Comparison of ENCODE assay signal across 8 mouse cellular contexts in the genomic region with DNA sequence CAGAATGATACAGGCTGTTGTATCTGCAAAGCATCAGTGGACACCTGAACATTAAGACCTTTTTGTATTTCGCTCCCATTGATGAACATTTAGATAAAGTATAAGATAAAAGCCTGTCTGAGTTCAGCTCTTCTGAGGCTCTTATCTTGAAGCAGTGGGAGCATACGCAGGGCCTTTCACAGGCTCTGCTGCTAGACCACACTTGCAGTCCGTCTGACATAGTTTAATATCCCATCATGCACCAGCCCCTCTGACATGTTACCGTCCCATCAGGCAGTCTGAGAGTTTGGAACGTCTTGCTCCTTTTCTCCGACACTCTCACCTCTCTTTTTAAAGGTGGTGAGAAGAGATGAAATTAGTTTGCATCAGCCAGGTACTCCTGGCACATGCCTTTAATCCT. TPM values are rescaled to one million over a fixed set of nuclear protein-coding genes. Genes with fewer than 3 reads are reported as not detected.
DNase-seq lines count a peak whose midpoint lies in the region; ATAC-seq lines count a peak whose summit lies in the region.
"Had no signal": no experiment of that assay in that cellular context is flagged by ENCODE, and none has a peak within 500 bp of the region (broad histone marks: within the 10 kb centered on the region; RNA-seq: fewer than 3 reads in every experiment).

No protein-coding gene starts in this region.

- peaks cover 16% of the 10 kb centered on the region for H3K4me1 ChIP-seq in kidney, embryonic 15.5 days
- peaks cover 14% of the 10 kb centered on the region for H3K4me1 ChIP-seq in embryonic facial prominence, embryonic 14.5 days (ENCODE audit: control insufficient read depth, insufficient read depth, low read length)
- peaks cover 32% of the 10 kb centered on the region for H3K4me1 ChIP-seq in hindbrain, embryonic 15.5 days (replicated peaks)
- H3K4me1 ChIP-seq in midbrain, embryonic 14.5 days (ENCODE audit: control insufficient read depth, insufficient read depth, low read length): peaks cover 24% of the 10 kb centered on the region

- H3K27ac ChIP-seq in kidney, embryonic 15.5 days: no peak overlapping the region
- H3K27ac ChIP-seq in embryonic facial prominence, embryonic 14.5 days (replicated peaks; ENCODE audit: low read depth, low read length): peak overlapping the region; percentile 18; the same call in 1 of the 2 replicates
- H3K27ac ChIP-seq in hindbrain, embryonic 15.5 days (replicated peaks): no peak overlapping the region
- H3K27ac ChIP-seq in midbrain, embryonic 14.5 days (replicated peaks; ENCODE audit: low read depth, low read length): no peak overlapping the region

- WGBS in kidney, embryonic 15.5 days: 75% methylated on average over 6 of the region's 6 CpGs
- 77% methylated on average over 6 of the region's 6 CpGs for WGBS in embryonic facial prominence, embryonic 14.5 days
- 82% methylated on average over 6 of the region's 6 CpGs for WGBS in hindbrain, embryonic 15.5 days
- WGBS in midbrain, embryonic 14.5 days: 88% methylated on average over 6 of the region's 6 CpGs

- H3K27me3 ChIP-seq in kidney, embryonic 15.5 days: no peaks in the 10 kb centered on the region
- no peaks in the 10 kb centered on the region for H3K27me3 ChIP-seq in embryonic facial prominence, embryonic 14.5 days (replicated peaks; ENCODE audit: control insufficient read depth, insufficient read depth, low read length)
- H3K27me3 ChIP-seq in hindbrain, embryonic 15.5 days: no peaks in the 10 kb centered on the region
- H3K27me3 ChIP-seq in midbrain, embryonic 14.5 days (ENCODE audit: control insufficient read depth, insufficient read depth, low read length): no peaks in the 10 kb centered on the region

- H3K36me3 ChIP-seq in kidney, embryonic 15.5 days: peaks cover 13% of the 10 kb centered on the region
- peaks cover 15% of the 10 kb centered on the region; the same call in 1 of the 2 replicates for H3K36me3 ChIP-seq in embryonic facial prominence, embryonic 14.5 days (ENCODE audit: control insufficient read depth, insufficient read depth, low read length)
- peaks cover 13% of the 10 kb centered on the region for H3K36me3 ChIP-seq in hindbrain, embryonic 15.5 days
- H3K36me3 ChIP-seq in midbrain, embryonic 14.5 days (ENCODE audit: control insufficient read depth, insufficient read depth, low read length): peaks cover 12% of the 10 kb centered on the region

- no peak overlapping the region for H3K9ac ChIP-seq in kidney, embryonic 15.5 days
- peak overlapping the region; percentile 99; the same call in 1 of the 2 replicates for H3K9ac ChIP-seq in embryonic facial prominence, embryonic 14.5 days (ENCODE audit: low read depth, low read length)
- H3K9ac ChIP-seq in hindbrain, embryonic 15.5 days: no peak overlapping the region
- peak overlapping the region; percentile 99; the same call in 1 of the 2 replicates for H3K9ac ChIP-seq in midbrain, embryonic 14.5 days (replicated peaks; ENCODE audit: low read length)

- DNase-seq in kidney, postnatal 14 days: no peak
- no peak for DNase-seq in embryonic facial prominence, embryonic 14.5 days (ENCODE audit: low spot score)
- DNase-seq in midbrain, embryonic 14.5 days: no peak
- DNase-seq in layer of hippocampus, adult 18-20 months (ENCODE audit: low spot score in 2 of 2): no peak
- DNase-seq in B cell, adult 2 months: no peak
- DNase-seq: thymus, adult 18-20 months had no signal

- no peaks in the 10 kb centered on the region for H3K9me3 ChIP-seq in kidney, embryonic 15.5 days (replicated peaks)
- H3K9me3 ChIP-seq in embryonic facial prominence, embryonic 14.5 days (ENCODE audit: control insufficient read depth, low read length): no peaks in the 10 kb centered on the region
- no peaks in the 10 kb centered on the region for H3K9me3 ChIP-seq in hindbrain, embryonic 15.5 days
- no peaks in the 10 kb centered on the region for H3K9me3 ChIP-seq in midbrain, embryonic 14.5 days (ENCODE audit: control insufficient read depth, low read length)

- ATAC-seq in kidney, embryonic 15.5 days (replicated peaks; ENCODE audit: low FRiP score): no peak
- ATAC-seq in embryonic facial prominence, embryonic 14.5 days (ENCODE audit: low read depth): no peak
- ATAC-seq in hindbrain, embryonic 15.5 days (ENCODE audit: low FRiP score, low read depth): no peak
- ATAC-seq in midbrain, embryonic 14.5 days (ENCODE audit: low FRiP score, low TSS enrichment): no peak

- peak overlapping the region; percentile 63 for H3K4me2 ChIP-seq in kidney, embryonic 15.5 days
- peak overlapping the region; percentile 57 for H3K4me2 ChIP-seq in embryonic facial prominence, embryonic 14.5 days (ENCODE audit: low read depth, low read length)
- H3K4me2 ChIP-seq in hindbrain, embryonic 15.5 days: peak overlapping the region; percentile 80
- peak overlapping the region; percentile 74 for H3K4me2 ChIP-seq in midbrain, embryonic 14.5 days (ENCODE audit: low read length)

- H3K4me3 ChIP-seq in kidney, embryonic 15.5 days (replicated peaks): peak overlapping the region; percentile 79; the same call in 1 of the 2 replicates
- peak overlapping the region; percentile 81; the same call in 1 of the 2 replicates for H3K4me3 ChIP-seq in embryonic facial prominence, embryonic 14.5 days (ENCODE audit: low read depth, low read length)
- peak overlapping the region; percentile 87 for H3K4me3 ChIP-seq in hindbrain, embryonic 15.5 days
- peak overlapping the region; percentile 79 for H3K4me3 ChIP-seq in midbrain, embryonic 14.5 days (replicated peaks; ENCODE audit: low read depth, low read length)

RNA-seq across cellular contexts. Expression of gene Phf14, which starts 19.9 kb away (rescaled TPM):
- polyA plus RNA-seq in kidney, embryonic 15.5 days (2015; fragmentation: Nextera tagmentation; extraction: Ambion mirVana): 69.7 and 70.0 TPM in 2 replicates
- polyA plus RNA-seq in embryonic facial prominence, embryonic 14.5 days (2014; fragmentation: Nextera tagmentation; extraction: Ambion mirVana): 71.3 and 72.2 TPM in 2 replicates
- 82.0 and 84.7 TPM in 2 replicates for polyA plus RNA-seq in hindbrain, embryonic 15.5 days (2015; fragmentation: Nextera tagmentation; extraction: Ambion mirVana)
- polyA plus RNA-seq in midbrain, embryonic 14.5 days (2014; fragmentation: Nextera tagmentation; extraction: Ambion mirVana): 124 and 133 TPM in 2 replicates
- total RNA-seq in layer of hippocampus, adult 18-20 months (2021): 10 to 100 TPM; 66.5 to 72.1 TPM

RNA-seq across cellular contexts. Expression of gene Ndufa4, which starts 20.2 kb away (rescaled TPM):
- polyA plus RNA-seq in kidney, embryonic 15.5 days (2015; fragmentation: Nextera tagmentation; extraction: Ambion mirVana): 1,037 and 1,135 TPM in 2 replicates
- polyA plus RNA-seq in embryonic facial prominence, embryonic 14.5 days (2014; fragmentation: Nextera tagmentation; extraction: Ambion mirVana): 847 and 957 TPM in 2 replicates
- polyA plus RNA-seq in hindbrain, embryonic 15.5 days (2015; fragmentation: Nextera tagmentation; extraction: Ambion mirVana): 1,171 and 1,309 TPM in 2 replicates
- 1,018 and 1,295 TPM in 2 replicates for polyA plus RNA-seq in midbrain, embryonic 14.5 days (2014; fragmentation: Nextera tagmentation; extraction: Ambion mirVana)
- total RNA-seq in layer of hippocampus, adult 18-20 months (2021): 100 to 1,000 TPM; 680 to 729 TPM

Comparison
In these comparisons a context has a peak if more than half of its experiments do, and no peak if none do; other contexts are left out.
1. H3K9ac ChIP-seq: peak in embryonic facial prominence, embryonic 14.5 days (single experiment) and midbrain, embryonic 14.5 days (single experiment); none in kidney, embryonic 15.5 days (single experiment) and hindbrain, embryonic 15.5 days (single experiment).
2. Peak in every context shown above with its lines, with median percentiles within 50 percentile points of each other: H3K4me2 ChIP-seq and H3K4me3 ChIP-seq.